Mouse (Mus musculus): ENCODE data around the gene Cobll1. TPM values are rescaled to one million over a fixed set of nuclear protein-coding genes. Genes with fewer than 3 reads are reported as not detected.

Cobll1 gene
- total RNA-seq, 2 experiments from 2014 or later = 2.9 TPM; not detected in 1

DNA sequence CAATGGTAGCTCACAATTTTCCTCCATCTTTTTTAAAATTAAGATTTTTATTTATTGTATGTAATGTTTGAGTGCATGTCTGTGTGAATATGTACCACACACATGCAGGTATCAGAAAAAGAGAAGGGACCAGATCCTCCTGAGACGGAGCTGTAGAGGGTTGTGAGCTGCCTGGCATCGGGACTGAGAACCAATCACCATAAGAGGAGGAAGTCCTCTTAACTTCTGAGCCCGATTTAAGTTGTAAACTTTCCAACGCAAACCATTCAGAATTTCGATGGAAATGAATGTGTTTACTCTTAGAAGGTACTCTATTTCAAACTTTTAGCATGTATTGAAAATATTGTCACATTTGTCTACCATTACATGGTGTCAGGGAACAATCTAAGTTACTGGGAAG lies 68.9 kb downstream of the Cobll1 start:
- ATAC-seq (replicated peaks; ENCODE audit: low FRiP score, poor library complexity, severe bottlenecking) = no peak

GRCm38 (mm10) chr2:65163990-65164389 lies 75.2 kb downstream of the Cobll1 start:
- no peak for ATAC-seq (replicated peaks; ENCODE audit: low FRiP score, poor library complexity, severe bottlenecking)

GRCm38 (mm10) chr2:65162625-65163024 lies 76.6 kb downstream of the Cobll1 start:
- no peak for ATAC-seq (replicated peaks; ENCODE audit: low FRiP score, poor library complexity, severe bottlenecking)

GRCm38 (mm10) chr2:65161715-65162114 lies 77.5 kb downstream of the Cobll1 start:
- no peak for ATAC-seq (replicated peaks; ENCODE audit: low FRiP score, poor library complexity, severe bottlenecking)

DNA sequence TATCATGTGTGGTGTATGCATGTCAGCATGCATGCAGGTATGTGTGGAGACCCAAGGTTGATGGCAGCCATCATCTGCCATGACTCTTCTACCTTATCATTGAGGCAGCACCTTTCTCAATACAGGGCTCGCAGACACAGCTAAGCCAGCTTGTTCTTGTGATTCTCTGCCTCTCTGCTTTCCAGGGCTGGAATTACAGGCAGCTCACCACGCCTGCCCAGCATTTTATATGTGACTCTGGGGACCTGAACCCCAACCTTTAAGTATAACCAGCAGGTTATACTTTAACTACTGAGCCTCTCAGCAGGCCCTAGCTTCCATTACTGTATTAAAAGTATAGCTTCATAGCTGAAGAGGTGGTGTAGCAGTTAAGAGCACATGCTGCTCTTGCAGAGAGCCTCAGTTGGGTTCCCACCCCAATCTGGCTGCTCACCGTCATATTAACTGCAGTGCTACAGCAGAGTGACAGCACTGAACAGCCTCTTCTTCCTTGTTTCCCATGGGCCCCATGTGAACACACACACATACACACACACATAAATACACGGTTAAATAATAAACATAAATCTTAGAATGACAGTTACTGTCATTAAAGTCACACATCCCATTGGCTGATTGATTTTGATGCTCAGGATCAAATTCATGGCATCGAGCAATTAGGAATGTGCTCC lies 81.1 kb downstream of the Cobll1 start:
- ATAC-seq (replicated peaks; ENCODE audit: low FRiP score, poor library complexity, severe bottlenecking) = no peak

DNA sequence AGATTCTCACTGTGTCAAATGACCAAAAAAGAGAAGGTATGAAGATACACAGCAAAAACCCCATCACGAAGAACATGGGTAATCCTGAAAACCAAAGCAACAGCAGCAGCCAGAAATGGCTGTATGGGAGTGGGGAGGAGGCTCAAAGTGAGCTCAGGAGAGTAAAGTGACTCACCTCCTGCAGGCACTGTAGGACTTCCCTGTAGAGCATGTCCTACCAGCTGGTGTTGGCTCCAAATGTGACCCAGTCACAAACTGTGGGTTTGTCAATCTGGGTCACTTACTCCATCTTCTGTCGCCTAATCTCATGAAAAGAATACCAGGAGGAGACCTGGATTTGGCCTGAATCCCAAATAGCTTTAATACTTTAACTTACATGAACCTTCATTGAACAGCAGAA lies 81.9 kb downstream of the Cobll1 start:
- no peak for ATAC-seq (replicated peaks; ENCODE audit: low FRiP score, poor library complexity, severe bottlenecking)

DNA sequence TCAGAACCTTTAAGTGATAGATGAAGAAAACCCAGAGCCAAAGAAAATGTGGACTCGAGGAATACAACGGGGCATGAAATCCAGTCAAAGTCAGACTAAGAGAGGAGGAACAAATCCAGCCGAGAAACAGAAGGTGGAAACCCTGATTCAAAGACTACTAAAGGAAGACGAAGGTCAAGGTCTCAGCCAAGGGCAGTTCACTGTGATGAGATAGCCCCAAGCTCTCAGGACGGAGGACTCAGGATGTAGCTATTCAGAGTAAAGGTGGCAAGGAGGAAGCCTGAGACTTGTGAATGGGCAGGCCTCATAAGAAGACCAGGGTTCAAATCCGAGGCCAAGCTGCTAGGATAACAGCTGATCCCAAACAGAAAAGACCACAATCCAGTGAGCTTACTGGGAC lies 90.3 kb downstream of the Cobll1 start:
- ATAC-seq (replicated peaks; ENCODE audit: low FRiP score, poor library complexity, severe bottlenecking) = no peak

GRCm38 (mm10) chr2:65147431-65147830 lies 91.8 kb downstream of the Cobll1 start:
- no peak for ATAC-seq (replicated peaks; ENCODE audit: low FRiP score, poor library complexity, severe bottlenecking)

GRCm38 (mm10) chr2:65145421-65146117 lies 93.6 kb downstream of the Cobll1 start:
- ATAC-seq (replicated peaks; ENCODE audit: low FRiP score, poor library complexity, severe bottlenecking) = no peak

DNA sequence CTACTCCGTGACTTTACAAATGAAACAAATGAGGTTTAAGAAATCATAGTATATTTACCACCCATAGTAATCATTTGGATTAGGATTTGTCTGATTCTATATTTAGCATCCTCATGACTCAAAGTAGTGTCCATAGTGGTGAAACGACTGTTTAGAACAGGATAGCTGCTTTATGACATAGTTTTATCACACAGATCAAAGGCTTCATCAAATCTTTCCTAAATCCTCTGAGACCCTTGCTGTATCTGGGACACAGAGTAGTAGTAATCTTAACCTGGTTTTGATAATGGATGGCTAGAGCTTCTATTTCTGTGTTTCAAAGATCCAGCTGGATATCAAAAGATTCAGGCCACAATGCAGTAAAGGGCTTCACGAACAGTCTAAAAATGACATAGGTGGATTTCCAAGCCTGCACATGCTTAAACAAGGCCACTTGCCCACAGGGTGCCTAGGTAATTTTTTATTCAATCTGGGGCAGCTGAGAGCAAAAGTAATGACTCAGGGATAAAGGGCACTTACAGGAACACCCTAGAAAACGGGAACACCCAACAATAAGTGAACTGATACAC lies 98.0 kb downstream of the Cobll1 start:
- ATAC-seq (replicated peaks; ENCODE audit: low FRiP score, poor library complexity, severe bottlenecking) = no peak

DNA sequence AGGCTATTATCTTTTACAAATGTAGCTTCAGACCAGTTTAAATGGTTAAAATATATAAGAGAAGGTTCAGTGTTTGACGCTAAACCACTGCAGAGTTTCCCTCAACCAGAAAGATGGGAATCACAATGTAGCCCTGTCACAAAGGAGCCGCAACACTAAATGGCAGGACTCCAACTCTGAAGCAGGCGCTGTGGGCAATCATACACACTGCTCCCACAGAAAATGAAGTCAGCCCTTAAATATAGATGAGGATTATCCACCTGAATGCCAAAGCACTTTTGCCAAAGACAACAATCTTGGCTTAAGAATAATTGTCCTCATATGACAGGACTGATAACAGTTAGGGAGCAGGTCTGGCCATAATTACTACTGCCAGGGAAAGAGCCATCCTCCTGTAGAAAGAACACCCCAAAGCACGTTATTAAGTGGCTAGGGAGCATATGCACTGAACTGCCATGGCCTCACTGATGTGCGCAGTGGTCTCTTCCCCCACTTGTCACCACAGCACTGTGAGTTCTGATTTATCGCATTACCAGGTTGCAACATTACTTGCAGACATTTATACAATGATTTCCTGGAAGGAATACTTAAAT lies 98.8 kb downstream of the Cobll1 start:
- no peak for ATAC-seq (replicated peaks; ENCODE audit: low FRiP score, poor library complexity, severe bottlenecking)

DNA sequence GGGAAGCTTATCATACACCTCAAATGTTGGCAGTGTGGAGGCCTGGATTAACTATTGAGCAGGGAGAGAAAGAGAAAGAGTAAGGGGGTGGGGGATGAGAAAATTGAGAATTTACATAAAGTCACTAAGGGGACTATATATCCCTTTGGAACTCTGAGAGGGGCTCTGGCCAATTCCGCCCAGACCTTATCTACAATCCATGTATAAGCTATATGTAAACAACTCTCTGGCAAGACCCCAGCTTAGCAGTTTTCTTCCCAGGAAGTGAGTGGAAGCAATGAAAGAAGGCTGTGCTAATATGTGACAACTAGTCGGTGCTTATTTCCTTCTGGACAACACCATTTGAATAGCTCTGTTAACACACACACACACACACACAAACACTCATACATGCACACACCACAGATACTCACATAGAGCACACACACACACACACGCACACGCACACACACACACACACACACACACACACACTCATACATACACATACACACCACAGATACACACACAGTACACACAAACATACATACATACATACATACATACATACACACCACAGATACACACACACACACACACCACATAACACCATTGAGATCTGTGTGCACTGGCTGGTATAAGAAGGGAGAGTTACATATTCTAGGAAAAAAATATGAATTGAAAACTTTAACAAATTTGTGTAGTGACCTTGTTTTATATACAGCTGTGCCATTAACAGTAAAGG lies 99.4 kb downstream of the Cobll1 start:
- no peak for ATAC-seq (replicated peaks; ENCODE audit: low FRiP score, poor library complexity, severe bottlenecking)

DNA sequence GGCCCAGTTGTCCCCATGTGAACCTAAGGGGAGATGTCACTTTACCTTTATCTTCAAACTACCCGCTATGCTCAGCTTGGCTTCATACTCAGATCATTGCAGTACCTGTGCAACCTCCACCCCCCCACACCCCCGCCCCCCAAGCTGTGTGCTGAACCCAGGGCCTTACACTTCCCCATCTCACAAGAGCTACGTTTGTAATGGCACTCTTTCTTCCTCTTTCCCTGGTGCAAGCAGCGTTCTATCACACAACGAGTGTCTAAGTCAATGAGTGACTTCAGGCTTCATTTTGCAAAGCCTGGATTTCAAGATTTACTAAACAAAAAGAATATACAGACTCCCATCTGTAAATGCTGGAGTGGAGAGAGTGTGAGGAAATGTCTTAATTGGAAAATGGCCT lies 100.2 kb downstream of the Cobll1 start:
- no peak for ATAC-seq (replicated peaks; ENCODE audit: low FRiP score, poor library complexity, severe bottlenecking)

DNA sequence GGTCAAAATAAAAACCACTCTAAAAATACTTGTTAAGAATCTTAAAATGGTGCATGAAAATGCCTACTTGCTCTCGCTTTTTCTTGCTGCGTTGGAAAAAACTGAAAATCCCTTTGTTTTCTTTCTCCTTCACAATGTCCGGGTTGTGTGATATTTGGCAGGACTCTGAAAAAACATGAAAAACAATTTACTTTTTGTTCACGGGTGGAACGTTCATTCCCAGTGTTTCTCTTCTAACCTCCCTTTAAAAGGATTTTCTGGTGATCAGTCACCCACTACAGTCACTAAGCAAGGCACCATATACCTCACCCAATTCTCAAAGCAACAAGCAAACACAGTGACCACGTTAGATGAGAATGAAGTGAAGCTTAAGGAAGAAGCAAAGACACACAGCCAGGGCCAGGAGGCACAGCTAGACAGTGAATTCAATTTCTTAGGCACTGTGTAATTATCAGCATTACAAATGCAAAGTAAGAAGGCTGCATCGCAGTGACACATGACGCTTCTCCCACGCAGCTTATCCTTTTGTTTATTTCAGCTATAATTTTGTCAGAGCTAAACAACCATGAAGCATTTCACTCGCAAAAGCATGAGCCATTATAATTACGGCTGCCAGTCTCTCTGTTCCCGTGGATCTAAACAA lies 112.9 kb downstream of the Cobll1 start:
- ATAC-seq (replicated peaks; ENCODE audit: low FRiP score, poor library complexity, severe bottlenecking) = no peak

GRCm38 (mm10) chr2:65123702-65124101 lies 115.5 kb downstream of the Cobll1 start:
- no peak for ATAC-seq (replicated peaks; ENCODE audit: low FRiP score, poor library complexity, severe bottlenecking)

DNA sequence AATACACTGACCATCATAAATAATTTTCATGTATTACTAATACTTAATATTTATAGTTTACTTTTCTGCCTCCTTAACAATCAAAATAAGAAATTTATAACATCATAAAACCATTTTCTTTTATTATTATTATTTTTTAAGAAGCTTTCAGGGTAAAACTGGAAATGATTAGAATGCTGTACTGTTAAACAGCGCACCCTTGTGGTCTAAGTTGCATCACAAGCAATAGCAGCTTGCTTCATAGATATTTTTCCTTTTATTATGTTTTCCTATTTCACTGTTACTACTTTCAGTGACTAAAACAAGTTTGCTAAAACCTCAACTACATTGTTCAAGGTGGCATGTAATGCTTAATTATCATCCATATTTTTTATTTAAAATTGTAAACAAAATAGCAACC lies 117.8 kb downstream of the Cobll1 start:
- ATAC-seq (replicated peaks; ENCODE audit: low FRiP score, poor library complexity, severe bottlenecking) = no peak

GRCm38 (mm10) chr2:65121012-65121411 lies 118.2 kb downstream of the Cobll1 start:
- ATAC-seq (replicated peaks; ENCODE audit: low FRiP score, poor library complexity, severe bottlenecking) = no peak

- ATAC-seq (replicated peaks; ENCODE audit: low FRiP score, poor library complexity, severe bottlenecking) = no peak
These were observed 119.1 kb downstream of the Cobll1 start for GRCm38 (mm10) chr2:65120112-65120511.

GRCm38 (mm10) chr2:65119667-65120066 lies 119.5 kb downstream of the Cobll1 start:
- no peak for ATAC-seq (replicated peaks; ENCODE audit: low FRiP score, poor library complexity, severe bottlenecking)

DNA sequence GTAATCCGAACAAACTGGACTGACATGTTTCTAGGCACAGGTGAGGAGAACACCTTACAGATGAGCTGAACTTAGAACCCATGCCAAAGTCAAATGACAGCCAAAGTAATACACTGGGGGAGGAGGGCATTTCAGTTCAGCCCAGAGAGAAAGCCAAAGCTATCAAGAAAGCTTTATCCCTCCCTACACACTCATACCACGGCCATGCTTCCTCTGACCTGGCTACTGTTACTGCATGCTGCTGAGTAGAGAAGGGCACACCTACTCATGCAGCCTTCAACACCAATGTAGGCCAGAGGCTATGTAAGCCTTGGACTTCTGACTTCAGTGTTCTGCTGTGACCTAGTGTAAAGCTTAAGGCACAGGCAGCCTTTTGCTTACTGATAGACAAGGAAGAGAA lies 120.1 kb downstream of the Cobll1 start:
- no peak for ATAC-seq (replicated peaks; ENCODE audit: low FRiP score, poor library complexity, severe bottlenecking)
